Mouse (Mus musculus): ENCODE data around the gene Ripply3. TPM values are rescaled to one million over a fixed set of nuclear protein-coding genes. Genes with fewer than 3 reads are reported as not detected.

Ripply3 gene
- polyA plus RNA-seq, 1 experiment from 2014 or later: 0.46 TPM

DNA sequence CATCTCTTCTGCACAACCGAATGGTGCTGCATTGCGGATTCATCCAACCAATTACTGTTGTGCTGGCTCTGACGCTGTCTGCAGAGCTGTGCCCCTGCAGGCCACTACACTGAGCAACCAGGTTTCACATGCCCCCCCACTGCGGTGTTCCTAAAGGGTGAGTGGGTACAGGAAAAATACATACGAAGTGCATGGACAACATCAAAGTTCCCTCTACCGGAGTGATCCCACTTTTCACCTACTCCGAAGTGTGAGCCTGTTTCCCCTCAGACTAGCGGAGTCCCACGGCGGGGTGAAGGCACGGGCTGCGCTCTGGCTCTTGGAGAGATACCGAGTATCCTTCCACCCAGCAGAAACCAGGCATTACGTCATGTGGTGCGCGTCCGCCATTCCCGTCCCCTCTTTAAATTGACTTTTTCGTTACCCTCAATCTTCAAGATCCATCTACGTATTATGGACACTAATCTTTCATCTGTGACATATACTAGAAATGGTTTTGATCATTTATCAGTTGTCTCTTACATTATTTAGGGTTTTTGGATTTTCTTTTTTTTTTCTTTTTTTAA, 15.5 kb upstream of the Ripply3 start:
- peak overlapping the region; percentile 100 for H3K27ac ChIP-seq (ENCODE audit: low read length)
- WGBS: under 1% methylated on average over 20 of the region's 20 CpGs
- H3K4me2 ChIP-seq (ENCODE audit: low read length): peak overlapping the region; percentile 48
- peaks cover 16% of the 10 kb centered on the region for H3K4me1 ChIP-seq (ENCODE audit: control insufficient read depth, insufficient read depth, low read length)
- H3K27me3 ChIP-seq (ENCODE audit: control insufficient read depth, insufficient read depth, low read depth, low read length): no peaks in the 10 kb centered on the region
- no peaks in the 10 kb centered on the region for H3K9me3 ChIP-seq (replicated peaks; ENCODE audit: control insufficient read depth, low read length, poor library complexity, severe bottlenecking)
- no peaks in the 10 kb centered on the region for H3K36me3 ChIP-seq (ENCODE audit: control insufficient read depth, insufficient read depth, low read length)
- H3K9ac ChIP-seq (ENCODE audit: low read depth, low read length): peak overlapping the region; percentile 73
- peak; percentile 94 for ATAC-seq
- peak overlapping the region; percentile 64 for H3K4me3 ChIP-seq (ENCODE audit: low read depth, low read length)

DNA sequence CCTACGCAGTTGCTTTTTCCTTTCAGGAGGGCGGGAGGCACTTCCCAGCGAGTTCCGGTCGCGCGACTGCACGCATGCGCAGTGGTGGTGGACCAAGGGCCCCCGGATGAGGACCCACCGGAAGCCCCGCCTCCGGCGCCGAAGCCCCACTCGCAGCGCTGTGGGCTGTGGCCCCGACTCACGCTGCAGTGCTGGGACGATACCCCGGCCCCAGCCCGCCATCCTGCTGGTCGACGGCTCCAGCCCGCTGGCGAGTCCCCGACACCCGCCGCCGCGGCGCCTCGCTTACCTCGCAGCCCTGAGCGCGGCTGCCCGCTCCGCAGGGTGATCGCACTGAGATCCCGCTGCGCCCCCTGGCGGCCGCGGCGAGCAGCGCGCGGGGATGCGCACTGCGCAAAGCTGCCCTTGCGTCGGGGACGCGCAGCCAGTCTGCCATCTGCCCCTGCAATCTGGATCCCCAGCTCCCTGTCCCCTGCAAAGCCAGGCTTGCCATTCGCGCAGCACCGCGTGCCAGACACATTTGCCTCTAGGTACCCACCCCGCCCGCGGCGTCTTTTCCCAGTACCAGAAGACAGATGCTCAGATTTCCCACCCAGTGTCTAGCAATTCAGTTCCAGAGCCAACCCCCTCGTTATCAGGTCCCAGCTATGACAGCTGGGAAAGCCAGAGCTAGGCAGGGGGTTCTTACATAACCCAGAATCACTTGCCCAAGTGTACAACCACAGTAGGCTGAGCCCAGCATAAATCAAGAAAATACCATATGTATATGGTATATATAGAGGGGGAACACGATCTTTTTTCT, 14.8 kb upstream of the Ripply3 start, which contains the start of gene Hlcs:
Gene Hlcs, minus strand, starts transcription at position 343 of the 802 bp plus-strand sequence.
- peak within 1 kb of the TSS; percentile 93 for H3K9ac ChIP-seq (ENCODE audit: low read depth, low read length)
- H3K4me2 ChIP-seq (ENCODE audit: low read length): peak within 1 kb of the TSS; percentile 87
- H3K4me3 ChIP-seq (ENCODE audit: low read depth, low read length): peak within 1 kb of the TSS; percentile 64
- H3K4me1 ChIP-seq (ENCODE audit: control insufficient read depth, insufficient read depth, low read length): peaks cover 16% of the 10 kb centered on the region
- H3K36me3 ChIP-seq (ENCODE audit: control insufficient read depth, insufficient read depth, low read length): no peaks in the 10 kb centered on the region
- peak within 1 kb of the TSS; percentile 100 for H3K27ac ChIP-seq (ENCODE audit: low read length)
- no peaks in the 10 kb centered on the region for H3K27me3 ChIP-seq (ENCODE audit: control insufficient read depth, insufficient read depth, low read depth, low read length)
- peak; percentile 94 for ATAC-seq
- under 1% methylated on average over 60 of the region's 64 CpGs for WGBS
- H3K9me3 ChIP-seq (replicated peaks; ENCODE audit: control insufficient read depth, low read length, poor library complexity, severe bottlenecking): no peaks in the 10 kb centered on the region

DNA sequence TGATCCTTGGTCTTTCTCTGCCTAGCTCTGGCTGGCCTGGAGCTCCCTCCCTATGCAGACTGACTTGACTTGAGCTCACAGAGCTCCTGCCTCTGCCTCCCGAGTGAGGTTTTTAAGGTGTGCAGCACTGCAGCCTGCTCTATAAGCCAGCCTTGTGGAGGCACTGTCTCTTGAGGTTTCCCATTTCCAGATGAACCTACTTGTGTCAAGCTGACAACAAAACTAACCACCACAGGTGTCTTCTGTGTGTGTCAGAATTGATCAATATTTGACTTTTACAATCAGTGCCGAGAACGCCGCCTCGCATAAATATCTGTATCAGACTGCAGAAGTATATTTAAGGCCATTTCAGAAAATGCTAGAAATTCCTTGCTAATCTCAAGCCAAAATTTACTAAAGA, 13.6 kb upstream of the Ripply3 start:
- no peak overlapping the region for H3K9ac ChIP-seq (ENCODE audit: low read depth, low read length)
- H3K9me3 ChIP-seq (replicated peaks; ENCODE audit: control insufficient read depth, low read length, poor library complexity, severe bottlenecking): no peaks in the 10 kb centered on the region
- 92% methylated on average over 5 of the region's 5 CpGs for WGBS
- no peak overlapping the region; the same call in 1 of the 2 replicates for H3K27ac ChIP-seq (ENCODE audit: low read length)
- no peaks in the 10 kb centered on the region for H3K27me3 ChIP-seq (ENCODE audit: control insufficient read depth, insufficient read depth, low read depth, low read length)
- no peak overlapping the region for H3K4me2 ChIP-seq (ENCODE audit: low read length)
- H3K4me3 ChIP-seq (ENCODE audit: low read depth, low read length): no peak overlapping the region
- ATAC-seq: no peak
- H3K36me3 ChIP-seq (ENCODE audit: control insufficient read depth, insufficient read depth, low read length): no peaks in the 10 kb centered on the region
- peaks cover 16% of the 10 kb centered on the region for H3K4me1 ChIP-seq (ENCODE audit: control insufficient read depth, insufficient read depth, low read length)

DNA sequence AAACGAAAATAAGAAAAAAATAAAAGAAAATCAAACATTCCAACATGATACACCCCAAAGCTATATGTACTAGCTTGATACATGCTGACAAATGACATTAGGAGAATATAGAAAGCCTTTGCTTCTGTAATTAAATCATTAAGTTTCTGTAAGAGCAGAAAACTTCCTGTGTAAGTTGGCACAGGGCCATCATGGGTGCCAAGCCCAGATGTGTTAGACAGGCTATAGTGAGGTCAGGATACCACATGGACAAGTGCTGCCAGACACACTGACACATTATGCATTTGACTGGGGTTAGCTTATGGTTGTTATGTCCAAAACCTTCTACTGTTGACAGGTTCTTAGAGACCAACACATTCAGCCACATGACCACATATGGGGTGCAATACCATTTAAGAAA, 13.0 kb upstream of the Ripply3 start:
- no peaks in the 10 kb centered on the region for H3K9me3 ChIP-seq (replicated peaks; ENCODE audit: control insufficient read depth, low read length, poor library complexity, severe bottlenecking)
- H3K4me2 ChIP-seq (ENCODE audit: low read length): no peak overlapping the region
- H3K36me3 ChIP-seq (ENCODE audit: control insufficient read depth, insufficient read depth, low read length): no peaks in the 10 kb centered on the region
- no peak for ATAC-seq
- peaks cover 16% of the 10 kb centered on the region for H3K4me1 ChIP-seq (ENCODE audit: control insufficient read depth, insufficient read depth, low read length)
- H3K9ac ChIP-seq (ENCODE audit: low read depth, low read length): no peak overlapping the region
- no peak overlapping the region for H3K27ac ChIP-seq (ENCODE audit: low read length)
- no peak overlapping the region for H3K4me3 ChIP-seq (ENCODE audit: low read depth, low read length)
- whole genome bisulfite sequencing: 42% methylated on average over 1 of the region's 1 CpGs
- no peaks in the 10 kb centered on the region for H3K27me3 ChIP-seq (ENCODE audit: control insufficient read depth, insufficient read depth, low read depth, low read length)

DNA sequence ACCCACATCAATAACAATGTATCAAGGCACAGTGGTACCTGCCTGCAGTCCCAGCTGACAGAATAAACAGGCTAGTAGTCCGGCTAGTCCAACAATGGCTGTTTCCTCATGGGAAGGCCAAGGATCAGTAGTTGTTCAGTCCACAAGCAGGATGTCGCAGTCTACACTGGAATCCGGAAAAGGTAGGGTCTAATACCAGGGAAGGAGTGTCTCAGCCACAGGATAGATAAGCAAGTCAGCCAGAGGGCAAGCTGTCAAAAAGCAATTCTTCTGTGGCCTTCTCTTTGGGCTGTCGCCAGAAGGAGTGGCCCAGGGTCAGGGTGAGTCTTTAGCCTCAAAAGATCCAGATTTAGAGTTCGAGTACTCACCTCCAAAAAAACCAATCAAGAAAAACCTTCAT, 10.5 kb upstream of the Ripply3 start:
- Histone ChIP-seq H3K27ac (ENCODE audit: low read length) (no peak overlapping the region), H3K4me3 (ENCODE audit: low read depth, low read length) (no peak overlapping the region), H3K4me2 (ENCODE audit: low read length) (no peak overlapping the region), H3K4me1 (ENCODE audit: control insufficient read depth, insufficient read depth, low read length) (peaks cover 5% of the 10 kb centered on the region), H3K36me3 (ENCODE audit: control insufficient read depth, insufficient read depth, low read length) (no peaks in the 10 kb centered on the region), H3K9me3 (replicated peaks; ENCODE audit: control insufficient read depth, low read length, poor library complexity, severe bottlenecking) (no peaks in the 10 kb centered on the region), H3K9ac (ENCODE audit: low read depth, low read length) (no peak overlapping the region), H3K27me3 (ENCODE audit: control insufficient read depth, insufficient read depth, low read depth, low read length) (no peaks in the 10 kb centered on the region)
- 88% methylated on average over 5 of the region's 5 CpGs for WGBS
- no peak for ATAC-seq

DNA sequence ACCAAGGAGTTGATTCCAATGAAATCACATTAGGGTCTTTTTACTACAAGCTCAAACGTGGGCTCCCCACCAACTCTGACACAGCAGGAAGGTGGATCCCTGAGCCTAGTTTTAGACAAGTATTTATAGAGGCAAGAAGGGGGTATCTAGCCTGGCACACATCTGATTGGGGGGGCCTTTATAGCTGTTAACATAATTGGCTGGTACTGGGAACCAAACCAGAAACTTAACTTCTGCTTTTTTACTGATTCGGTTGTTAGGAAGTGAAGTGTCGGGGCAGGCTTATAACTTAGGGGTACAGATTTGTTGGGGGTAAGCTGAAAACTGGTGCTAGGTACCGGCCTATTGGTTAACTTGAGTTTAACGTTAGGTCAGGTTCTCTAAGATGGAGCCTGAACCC, 8.0 kb upstream of the Ripply3 start:
- no peak overlapping the region for H3K27ac ChIP-seq (ENCODE audit: low read length)
- no peak overlapping the region for H3K4me2 ChIP-seq (ENCODE audit: low read length)
- H3K9me3 ChIP-seq (replicated peaks; ENCODE audit: control insufficient read depth, low read length, poor library complexity, severe bottlenecking): no peaks in the 10 kb centered on the region
- 82% methylated on average over 5 of the region's 5 CpGs for WGBS
- no peaks in the 10 kb centered on the region for H3K27me3 ChIP-seq (ENCODE audit: control insufficient read depth, insufficient read depth, low read depth, low read length)
- no peaks in the 10 kb centered on the region for H3K36me3 ChIP-seq (ENCODE audit: control insufficient read depth, insufficient read depth, low read length)
- H3K4me3 ChIP-seq (ENCODE audit: low read depth, low read length): no peak overlapping the region
- ATAC-seq: no peak
- no peak overlapping the region for H3K9ac ChIP-seq (ENCODE audit: low read depth, low read length)
- no peaks in the 10 kb centered on the region for H3K4me1 ChIP-seq (ENCODE audit: control insufficient read depth, insufficient read depth, low read length)

DNA sequence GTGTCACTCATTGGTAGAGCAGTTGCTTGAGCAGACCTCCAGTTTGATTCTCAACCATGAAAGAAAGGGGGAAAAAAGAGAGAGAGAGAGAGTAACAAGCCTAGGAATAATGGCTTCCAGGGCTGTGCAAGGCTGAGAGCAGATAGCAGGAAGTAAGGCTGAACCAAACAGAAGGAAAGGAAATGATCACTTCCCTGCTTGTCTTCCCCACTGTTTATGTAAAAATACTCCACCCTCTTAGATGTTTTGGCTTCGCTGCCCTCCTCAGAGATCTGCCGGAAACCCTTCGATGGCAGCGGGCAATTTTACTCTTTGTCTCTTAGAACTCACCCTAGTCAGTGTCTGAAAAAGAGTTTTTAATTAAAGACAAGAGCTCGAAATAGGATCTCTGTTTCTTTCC, 4.5 kb upstream of the Ripply3 start:
- no peak for ATAC-seq
- no peak overlapping the region for H3K4me3 ChIP-seq (ENCODE audit: low read depth, low read length)
- peaks cover 4% of the 10 kb centered on the region; the same call in 1 of the 2 replicates for H3K4me1 ChIP-seq (ENCODE audit: control insufficient read depth, insufficient read depth, low read length)
- no peak overlapping the region for H3K27ac ChIP-seq (ENCODE audit: low read length)
- H3K36me3 ChIP-seq (ENCODE audit: control insufficient read depth, insufficient read depth, low read length): no peaks in the 10 kb centered on the region
- no peak overlapping the region for H3K4me2 ChIP-seq (ENCODE audit: low read length)
- no peaks in the 10 kb centered on the region for H3K9me3 ChIP-seq (replicated peaks; ENCODE audit: control insufficient read depth, low read length, poor library complexity, severe bottlenecking)
- peaks cover 11% of the 10 kb centered on the region for H3K27me3 ChIP-seq (ENCODE audit: control insufficient read depth, insufficient read depth, low read depth, low read length)
- WGBS: 82% methylated on average over 5 of the region's 5 CpGs
- no peak overlapping the region for H3K9ac ChIP-seq (ENCODE audit: low read depth, low read length)

DNA sequence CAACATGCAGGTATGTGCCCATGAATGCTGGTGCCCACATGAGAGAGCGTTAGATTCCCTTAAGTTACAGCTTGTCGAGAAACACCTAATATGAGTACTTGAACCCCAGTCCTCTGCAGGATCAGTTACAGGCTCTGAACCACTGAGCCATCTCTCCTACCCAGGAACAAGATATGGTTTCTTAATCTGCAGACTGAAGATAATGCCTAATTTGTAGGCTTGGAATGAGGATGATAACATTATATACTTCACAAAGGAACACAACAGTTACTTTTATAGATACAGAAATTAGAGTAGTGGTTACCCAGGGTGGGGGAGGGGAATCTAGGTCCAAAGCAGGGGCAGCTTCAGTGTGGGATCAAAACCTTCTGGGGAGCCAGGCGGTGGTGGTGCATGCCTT, 2.2 kb upstream of the Ripply3 start:
- H3K27me3 ChIP-seq (ENCODE audit: control insufficient read depth, insufficient read depth, low read depth, low read length): peaks cover 11% of the 10 kb centered on the region
- 94% methylated on average over 3 of the region's 3 CpGs for WGBS
- H3K4me1 ChIP-seq (ENCODE audit: control insufficient read depth, insufficient read depth, low read length): peaks cover 15% of the 10 kb centered on the region
- no peak for ATAC-seq
- no peak overlapping the region for H3K9ac ChIP-seq (ENCODE audit: low read depth, low read length)
- H3K4me3 ChIP-seq (ENCODE audit: low read depth, low read length): no peak overlapping the region
- no peaks in the 10 kb centered on the region for H3K9me3 ChIP-seq (replicated peaks; ENCODE audit: control insufficient read depth, low read length, poor library complexity, severe bottlenecking)
- no peaks in the 10 kb centered on the region for H3K36me3 ChIP-seq (ENCODE audit: control insufficient read depth, insufficient read depth, low read length)
- H3K27ac ChIP-seq (ENCODE audit: low read length): no peak overlapping the region
- no peak overlapping the region for H3K4me2 ChIP-seq (ENCODE audit: low read length)

All from midbrain, embryonic 16.5 days (tissue).